Mouse (Mus musculus): Measurements from ENCODE around the gene Ptprh. TPM values are rescaled to one million over a fixed set of nuclear protein-coding genes. Genes with fewer than 3 reads are reported as not detected.
"Not testable (repeated sequence)": the region's sequence is repeated elsewhere in the genome, so short reads cannot be mapped to it uniquely, and the experiment has no call there.

The Ptprh gene
- total RNA-seq, 2 experiments from 2014 or later = 0.18 to 0.22 TPM

DNA sequence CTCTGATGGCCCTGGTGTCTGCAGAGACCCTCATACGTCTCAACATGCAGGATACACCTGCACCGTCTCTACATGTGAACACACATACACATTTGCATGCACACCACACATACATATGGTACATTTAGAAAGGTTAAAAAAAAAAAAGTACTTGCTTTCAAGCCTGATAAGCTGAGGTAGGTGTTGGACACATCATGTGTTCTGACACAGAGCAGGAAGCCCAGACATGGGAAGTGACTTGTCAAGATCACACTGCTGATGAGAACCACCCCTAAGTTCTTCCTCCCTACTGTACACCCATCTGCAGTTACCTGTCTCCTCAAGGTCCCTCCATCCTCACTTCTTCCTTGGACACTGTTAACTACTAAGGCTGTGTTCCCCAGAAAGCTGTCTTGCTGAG is 22.1 kb upstream of the Ptprh start:
- Histone ChIP-seq H3K4me3 (no peak overlapping the region), H3K27ac (no peak overlapping the region)
- no peak for DNase-seq (ENCODE audit: low spot score in 2 of 2)
- TF ChIP-seq CTCF (conservative IDR thresholded peaks at IDR 0.05) = no peak

DNA sequence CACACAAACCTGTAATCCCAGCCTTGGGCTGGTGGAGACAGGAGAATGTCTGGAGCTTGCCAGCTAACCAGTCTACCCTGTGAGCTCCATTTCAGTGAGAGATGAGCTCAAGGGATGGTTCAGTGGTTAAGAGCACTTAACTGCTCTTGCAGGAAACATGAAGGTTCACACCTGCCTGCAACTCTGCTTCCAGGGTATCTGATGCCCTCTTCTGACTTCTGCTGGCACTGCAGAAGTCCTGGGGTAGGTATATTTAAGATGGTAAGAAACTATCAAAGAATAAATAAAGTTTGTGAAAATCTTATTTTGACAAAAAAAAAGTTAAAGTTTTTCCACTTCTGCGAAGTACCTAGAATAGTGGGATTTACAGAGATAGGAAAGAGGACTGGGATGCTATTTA is 20.5 kb upstream of the Ptprh start:
- Histone ChIP-seq H3K4me3 (no peak overlapping the region), H3K27ac (no peak overlapping the region)
- no peak for DNase-seq (ENCODE audit: low spot score in 2 of 2)
- TF ChIP-seq CTCF (conservative IDR thresholded peaks at IDR 0.05) = peak; percentile 55

DNA sequence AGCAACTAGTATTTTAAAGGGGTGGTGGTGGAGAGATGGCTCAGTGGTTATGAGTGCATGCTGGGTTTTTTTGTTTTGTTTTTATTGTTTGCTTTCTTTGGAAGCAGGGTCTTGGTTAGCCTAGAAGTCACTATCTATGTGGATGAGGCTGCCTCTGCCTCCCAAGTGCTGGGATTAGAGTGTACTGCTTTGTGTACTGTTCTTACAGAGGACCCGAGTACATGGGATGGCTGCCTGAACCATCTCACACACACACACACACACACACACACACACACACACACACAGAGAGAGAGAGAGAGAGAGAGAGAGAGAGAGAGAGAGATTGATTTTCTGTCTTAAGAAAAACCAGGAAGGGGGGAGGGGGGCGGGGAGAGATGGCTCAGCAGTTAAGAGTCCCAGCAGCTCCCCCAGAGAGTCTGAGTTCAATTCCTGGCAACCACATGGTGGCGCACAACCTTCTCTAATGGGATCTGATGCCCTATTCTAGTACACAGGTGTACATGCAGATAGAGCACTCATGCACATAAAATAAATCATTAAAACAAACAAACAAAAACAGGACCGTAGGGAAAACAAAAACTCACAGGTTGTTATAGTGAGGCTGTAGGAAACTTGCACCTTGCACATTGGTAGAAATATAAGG is 19.8 kb upstream of the Ptprh start:
- Histone ChIP-seq H3K27ac (no peak overlapping the region), H3K4me3 (no peak overlapping the region)
- DNase-seq (ENCODE audit: low spot score in 2 of 2) = peak in 1 of 2 experiments; percentile 46
- peak; percentile 64 for TF ChIP-seq CTCF (conservative IDR thresholded peaks at IDR 0.05)

DNA sequence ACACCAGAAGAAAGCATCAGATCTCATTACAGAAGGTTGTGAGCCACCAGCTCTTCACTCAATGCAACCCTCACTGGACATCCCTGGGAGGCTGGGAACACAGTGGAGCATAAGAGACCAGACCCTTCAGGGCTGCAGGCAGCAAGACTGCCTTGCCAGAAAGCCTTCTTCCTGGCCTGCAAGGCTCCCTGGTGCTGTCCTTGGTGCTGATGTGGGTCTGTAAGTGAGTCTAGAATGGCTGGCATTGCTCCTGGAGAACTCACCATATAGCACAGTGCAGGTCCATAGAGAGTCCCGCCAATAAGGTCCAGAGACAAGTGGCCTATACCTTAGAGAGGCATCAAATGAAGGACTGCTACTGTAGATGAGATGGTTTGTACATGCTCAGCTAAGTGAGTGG is 16.1 kb upstream of the Ptprh start:
- DNase-seq (ENCODE audit: low spot score in 2 of 2) = no peak
- no peak for TF ChIP-seq CTCF (conservative IDR thresholded peaks at IDR 0.05)
- Histone ChIP-seq H3K27ac (no peak overlapping the region), H3K4me3 (no peak overlapping the region)

DNA sequence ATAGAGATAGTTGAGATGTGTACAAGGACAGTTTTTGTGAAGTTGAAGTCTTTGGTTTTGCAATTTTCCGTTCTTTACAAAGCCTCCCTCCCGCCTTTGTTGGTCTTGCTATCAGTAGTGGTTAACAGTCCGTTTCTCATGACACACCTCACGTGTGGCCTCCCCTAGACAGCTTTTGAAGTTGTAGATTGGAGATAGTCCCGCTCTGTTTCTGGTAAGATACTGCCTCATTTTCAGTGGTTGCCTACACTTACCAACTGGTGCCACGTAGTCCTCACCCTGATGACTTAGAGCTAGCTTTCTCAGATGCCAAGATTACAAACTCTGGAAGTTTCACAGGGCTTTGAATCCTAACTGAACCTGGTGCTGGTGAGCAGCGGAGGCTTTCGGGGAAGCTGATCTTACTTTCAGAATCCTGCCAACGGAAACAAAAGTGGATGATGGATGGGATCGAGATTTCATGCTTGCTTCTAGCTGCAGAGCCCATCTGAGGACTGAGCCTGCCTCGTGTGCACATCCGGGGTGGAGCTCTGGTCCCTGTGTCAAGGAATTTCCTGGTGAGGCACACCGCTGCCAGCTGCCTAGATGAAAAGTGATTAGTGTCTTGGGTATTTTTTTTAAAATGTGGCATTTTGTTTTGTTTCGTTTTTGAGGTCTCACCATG is 10.0 kb upstream of the Ptprh start:
- TF ChIP-seq CTCF (conservative IDR thresholded peaks at IDR 0.05) = no peak
- DNase-seq (ENCODE audit: low spot score in 2 of 2) = no peak

DNA sequence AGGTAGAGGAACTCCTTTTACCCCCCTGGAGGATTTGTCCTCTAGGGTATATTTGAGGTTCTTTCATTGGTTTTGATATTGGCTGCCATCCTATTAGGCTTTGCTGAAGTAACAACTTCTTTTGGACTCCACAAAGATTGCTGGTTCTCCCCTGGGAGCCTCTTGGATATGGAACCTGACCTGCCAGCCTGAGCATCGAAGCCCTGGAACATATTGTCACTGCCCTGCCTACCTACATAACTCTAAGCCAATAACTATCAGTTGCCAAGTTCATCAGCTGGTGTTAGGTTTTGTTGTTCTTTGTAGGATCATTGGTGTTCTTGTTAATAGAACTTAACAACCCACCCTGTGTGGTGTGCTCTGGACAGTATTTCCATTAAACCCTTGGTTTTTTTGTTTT is 9.1 kb upstream of the Ptprh start:
- DNase-seq (ENCODE audit: low spot score in 2 of 2) = no peak
- no peak overlapping the region for H3K4me3 ChIP-seq

More for the DNA sequence above, 10.0 kb upstream of the Ptprh start:
- Histone ChIP-seq H3K4me3 (no peak overlapping the region), H3K27ac (no peak overlapping the region)

DNA sequence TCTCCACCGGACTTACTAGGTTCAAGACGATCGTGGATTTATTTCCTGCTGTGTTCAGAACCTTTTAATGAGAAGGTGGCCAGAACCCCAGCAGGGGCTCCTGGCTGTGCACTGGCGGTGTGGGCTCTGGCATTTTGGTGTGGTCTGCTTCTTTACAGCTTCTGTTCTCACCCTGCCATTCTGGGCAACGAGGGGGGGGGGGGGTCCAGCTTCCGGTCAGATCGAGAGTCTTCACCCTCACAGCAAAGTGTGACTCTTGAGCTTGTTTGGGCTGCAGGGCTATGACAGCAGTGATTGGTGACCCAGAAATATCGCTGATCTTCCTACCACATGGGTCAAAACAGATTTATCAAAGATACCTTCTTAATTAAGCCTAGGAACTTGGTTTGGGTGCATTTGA is 8.5 kb upstream of the Ptprh start:
- no peak for TF ChIP-seq CTCF (conservative IDR thresholded peaks at IDR 0.05)
- Histone ChIP-seq H3K27ac (no peak overlapping the region), H3K4me3 (no peak overlapping the region)
- no peak for DNase-seq (ENCODE audit: low spot score in 2 of 2)

More for the DNA sequence above, 9.1 kb upstream of the Ptprh start:
- no peak overlapping the region for H3K27ac ChIP-seq
- TF ChIP-seq CTCF (conservative IDR thresholded peaks at IDR 0.05) = no peak

DNA sequence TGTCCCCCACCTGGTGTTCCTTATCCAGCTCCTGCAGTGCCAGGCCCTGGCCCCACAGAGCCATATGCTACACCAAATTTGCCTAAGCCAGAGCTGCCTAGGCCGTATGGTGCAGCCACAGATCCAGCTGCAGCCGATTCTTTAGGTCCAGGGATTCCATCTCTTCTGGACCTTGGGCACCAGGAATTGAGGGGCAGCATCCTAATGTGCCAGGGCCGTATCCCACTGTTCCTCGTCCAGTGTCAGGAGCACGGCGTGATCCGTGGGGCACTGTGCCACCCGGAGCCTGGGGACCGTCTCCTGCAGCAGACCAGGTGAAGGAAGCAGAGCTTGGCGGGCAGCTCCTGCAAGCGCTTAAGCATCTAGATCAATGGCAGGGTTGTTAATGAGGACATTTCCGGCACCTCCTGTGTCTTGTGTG is 8.1 kb upstream of the Ptprh start:
- Histone ChIP-seq H3K27ac (no peak overlapping the region), H3K4me3 (no peak overlapping the region)
- DNase-seq (ENCODE audit: low spot score in 2 of 2) = no peak
- no peak for TF ChIP-seq CTCF (conservative IDR thresholded peaks at IDR 0.05)

DNA sequence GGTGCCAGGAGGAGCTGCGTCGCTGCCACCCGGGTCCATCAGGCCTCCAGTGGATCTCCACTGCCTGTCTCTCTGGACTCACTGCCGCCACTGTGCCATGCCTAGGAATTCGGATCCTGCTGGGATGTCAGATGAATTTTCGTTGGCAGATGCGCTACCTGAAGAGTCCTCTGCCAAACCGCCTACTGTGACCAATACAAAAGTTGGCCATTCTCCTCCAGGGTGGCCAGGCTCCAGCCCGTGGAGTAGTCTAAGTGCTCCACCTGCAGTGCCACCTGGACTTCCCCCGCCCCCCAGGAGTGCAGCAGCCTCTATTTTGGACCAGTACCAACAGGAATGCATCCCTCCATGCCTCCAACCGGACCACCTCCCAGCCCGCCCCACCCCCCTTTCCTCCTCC is 7.7 kb upstream of the Ptprh start:
- no peak overlapping the region for H3K4me3 ChIP-seq
- no peak overlapping the region for H3K27ac ChIP-seq
- no peak for TF ChIP-seq CTCF (conservative IDR thresholded peaks at IDR 0.05)
- no peak for DNase-seq (ENCODE audit: low spot score in 2 of 2)

DNA sequence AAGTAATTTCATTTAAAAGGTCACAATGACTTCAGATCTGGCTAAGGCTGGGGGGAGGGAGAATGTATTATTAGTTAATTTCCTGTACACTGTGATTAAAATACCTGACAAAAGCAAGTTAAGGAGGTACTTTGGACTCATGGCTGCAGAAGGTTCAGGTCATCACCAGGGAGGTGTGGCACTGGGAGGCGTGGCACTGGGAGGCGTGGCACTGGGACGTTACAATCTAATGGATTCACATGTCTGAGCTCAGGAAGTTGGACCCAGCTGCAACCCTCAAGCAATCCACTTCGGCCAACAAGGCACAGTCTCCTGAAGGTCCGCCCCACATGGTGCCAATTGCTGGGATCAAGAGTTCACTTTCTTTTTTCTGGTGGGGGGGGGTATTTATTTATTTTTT is 4.2 kb upstream of the Ptprh start:
- Histone ChIP-seq H3K27ac (no peak overlapping the region), H3K4me3 (no peak overlapping the region)
- no peak for TF ChIP-seq CTCF (conservative IDR thresholded peaks at IDR 0.05)
- no peak for DNase-seq (ENCODE audit: low spot score in 2 of 2)

DNA sequence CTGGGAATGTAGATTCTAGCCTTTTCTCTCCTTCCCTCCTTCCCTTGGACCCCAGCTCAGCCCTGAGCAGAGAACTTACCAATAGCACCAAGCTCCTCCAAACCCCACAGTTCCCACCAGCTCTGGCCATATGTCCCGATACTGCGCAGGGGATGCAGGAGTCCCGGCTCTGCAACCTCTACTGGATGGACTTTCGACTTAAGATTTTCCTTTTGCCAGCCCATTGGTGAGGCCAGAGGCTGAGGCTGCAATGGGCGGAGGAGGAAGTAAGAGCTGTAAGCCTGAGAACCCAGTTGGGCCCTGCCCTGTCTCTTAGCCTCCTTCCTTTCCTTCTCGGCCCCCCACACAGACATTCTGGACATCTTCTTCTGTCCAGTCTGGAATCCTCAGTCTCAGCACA is 872 bp downstream of the Ptprh start:
- Histone ChIP-seq H3K4me3 (no peak overlapping the region), H3K27ac (no peak overlapping the region)
- TF ChIP-seq CTCF (conservative IDR thresholded peaks at IDR 0.05) = no peak
- no peak for DNase-seq (ENCODE audit: low spot score in 2 of 2)

DNA sequence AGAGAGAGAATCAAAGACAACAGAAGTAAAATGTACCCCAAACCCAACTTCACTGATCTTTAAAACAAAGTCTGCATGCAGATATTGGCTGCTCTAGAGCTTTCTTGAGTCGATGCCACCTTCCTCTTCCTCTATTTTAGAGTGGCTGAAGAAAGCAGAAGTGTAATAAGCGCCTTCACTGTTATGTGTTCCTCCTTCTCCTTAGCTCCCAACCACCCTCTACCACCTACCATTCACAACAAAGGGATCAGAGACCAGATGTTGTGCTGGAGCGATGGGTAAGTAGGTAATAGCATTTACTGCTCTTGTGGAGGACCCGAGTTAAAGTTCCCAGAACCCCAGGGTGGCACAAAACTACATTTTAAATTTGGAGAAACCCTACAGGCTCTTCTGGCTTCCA is 6.8 kb downstream of the Ptprh start:
- H3K4me3 ChIP-seq; H3K27ac ChIP-seq; DNase-seq (ENCODE audit: low spot score in 2 of 2): not testable (repeated sequence)

DNA sequence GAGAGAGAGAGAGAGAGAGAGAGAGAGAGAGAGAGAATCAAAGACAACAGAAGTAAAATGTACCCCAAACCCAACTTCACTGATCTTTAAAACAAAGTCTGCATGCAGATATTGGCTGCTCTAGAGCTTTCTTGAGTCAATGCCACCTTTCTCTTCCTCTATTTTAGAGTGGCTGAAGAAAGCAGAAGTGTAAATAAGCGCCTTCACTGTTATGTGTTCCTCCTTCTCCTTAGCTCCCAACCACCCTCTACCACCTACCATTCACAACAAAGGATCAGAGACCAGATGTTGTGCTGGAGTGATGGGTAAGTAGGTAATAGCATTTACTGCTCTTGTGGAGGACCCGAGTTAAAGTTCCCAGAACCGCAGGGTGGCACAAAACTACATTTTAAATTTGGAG is 22.4 kb downstream of the Ptprh start:
- not testable (repeated sequence) for H3K27ac ChIP-seq; DNase-seq (ENCODE audit: low spot score in 2 of 2); H3K4me3 ChIP-seq

DNA sequence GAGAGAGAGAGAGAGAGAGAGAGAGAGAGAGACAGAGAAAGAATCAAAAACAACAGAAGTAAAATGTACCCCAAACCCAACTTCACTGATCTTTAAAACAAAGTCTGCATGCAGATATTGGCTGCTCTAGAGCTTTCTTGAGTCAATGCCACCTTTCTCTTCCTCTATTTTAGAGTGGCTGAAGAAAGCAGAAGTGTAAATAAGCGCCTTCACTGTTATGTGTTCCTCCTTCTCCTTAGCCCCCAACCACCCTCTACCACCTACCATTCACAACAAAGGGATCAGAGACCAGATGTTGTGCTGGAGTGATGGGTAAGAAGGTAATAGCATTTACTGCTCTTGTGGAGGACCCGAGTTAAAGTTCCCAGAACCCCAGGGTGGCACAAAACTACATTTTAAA is 31.5 kb downstream of the Ptprh start:
- H3K27ac ChIP-seq; DNase-seq (ENCODE audit: low spot score in 2 of 2); H3K4me3 ChIP-seq: not testable (repeated sequence)
